Mouse (Mus musculus) olfactory bulb, adult 2 months (tissue): ENCODE measurements around the gene Cdkl4.

Experiments
- CTCF ChIP-seq: fragments of 200-500 bp; IDR thresholded peaks from 2 replicates; pipeline ENCODE4 v1.5.1; 2012; ENCODE audit warnings: low read depth, mild to moderate bottlenecking, low read length, moderate library complexity; ENCODE audit not compliant: insufficient read depth
- POLR2A ChIP-seq: fragments of 200-500 bp; IDR thresholded peaks from 2 replicates; pipeline ENCODE4 v1.6.1; 2012; ENCODE audit warnings: mild to moderate bottlenecking, low read depth, low read length, moderate library complexity; ENCODE audit not compliant: insufficient read depth

GRCm38 (mm10) chr17:80624979-80625378 lies 47.4 kb upstream of the Cdkl4 start:
- TF ChIP-seq POLR2A = no peak
- TF ChIP-seq CTCF = no peak
